Mouse (Mus musculus) hindbrain, embryonic 15.5 days (tissue): ENCODE measurements around the gene Morn2. TPM values are rescaled to one million over a fixed set of nuclear protein-coding genes. Genes with fewer than 3 reads are reported as not detected.
A peak's percentile ranks its signal among the peaks of the same experiment; 100 is the strongest.

Source experiments
- ATAC-seq: fragments of 200-750 bp; cut with Nextera tagmentation; 2 replicates; pipeline ENCODE4 v1.8.0; 2017; ENCODE audit warnings: low read depth, moderate number of reproducible peaks, moderate TSS enrichment; ENCODE audit not compliant: low FRiP score
- H3K27ac ChIP-seq: fragments of 300-500 bp; sonication (generic); replicated peaks from 2 replicates; pipeline ENCODE4 v1.5.1; 2015; ENCODE audit warnings: mild to moderate bottlenecking, inconsistent platforms
- H3K27me3 ChIP-seq: fragments of 300-500 bp; sonication (generic); 2 replicates; pipeline ENCODE4 v1.6.1; 2015; ENCODE audit warnings: control low read depth, inconsistent platforms
- H3K36me3 ChIP-seq: fragments of 300-500 bp; sonication (generic); 2 replicates; pipeline ENCODE4 v1.6.1; 2015; ENCODE audit warnings: control low read depth, inconsistent platforms
- H3K4me1 ChIP-seq: fragments of 300-500 bp; sonication (generic); replicated peaks from 2 replicates; pipeline ENCODE4 v1.6.1; 2015; ENCODE audit warnings: control low read depth, inconsistent platforms
- H3K4me2 ChIP-seq: fragments of 300-500 bp; sonication (generic); 2 replicates; pipeline ENCODE4 v1.6.1; 2015; ENCODE audit warnings: moderate library complexity, mild to moderate bottlenecking, inconsistent platforms
- H3K4me3 ChIP-seq: fragments of 300-500 bp; sonication (generic); 2 replicates; pipeline ENCODE4 v1.5.1; 2015; ENCODE audit warnings: mild to moderate bottlenecking, inconsistent platforms
- H3K9ac ChIP-seq: fragments of 300-500 bp; sonication (generic); 2 replicates; pipeline ENCODE4 v1.6.1; 2015; ENCODE audit warnings: inconsistent platforms
- H3K9me3 ChIP-seq: fragments of 300-500 bp; sonication (generic); 2 replicates; pipeline ENCODE4 v1.6.1; 2016; ENCODE audit warnings: control low read depth, inconsistent platforms
- WGBS: fragments of 180-500 bp; shearing (Covaris S2); methylation state at CpG from one replicate; pipeline ENCODE4 v1.1.7; 2015; 5-methylcytosine and 5-hydroxymethylcytosine counted together
- polyA plus RNA-seq: library from polyadenylated mRNA; unstranded; fragments of >200 nt; fragmentation: Nextera tagmentation; extraction: Ambion mirVana; gene quantifications from 2 replicates; pipeline ENCODE4 v1.2.1, GENCODE M21; 2015

The Morn2 gene
- polyA plus RNA-seq, 1 experiment from 2014 or later = 56.9 TPM

GRCm38 (mm10) chr17:80325456-80325855 is 35.5 kb downstream of the Morn2 start:
- Histone ChIP-seq H3K4me2 (no peak overlapping the region), H3K27ac (no peak overlapping the region), H3K9me3 (no peaks in the 10 kb centered on the region), H3K9ac (no peak overlapping the region), H3K4me1 (no peaks in the 10 kb centered on the region), H3K36me3 (no peaks in the 10 kb centered on the region), H3K4me3 (no peak overlapping the region), H3K27me3 (no peaks in the 10 kb centered on the region)
- ATAC-seq = no peak
- WGBS = 84% methylated on average over 5 of the region's 5 CpGs

GRCm38 (mm10) chr17:80326431-80326830 is 36.4 kb downstream of the Morn2 start:
- Histone ChIP-seq H3K27me3 (no peaks in the 10 kb centered on the region), H3K9ac (no peak overlapping the region), H3K4me2 (no peak overlapping the region), H3K9me3 (no peaks in the 10 kb centered on the region), H3K4me1 (no peaks in the 10 kb centered on the region), H3K36me3 (no peaks in the 10 kb centered on the region), H3K27ac (0 out of 2 replicates have a peak overlapping the region, but pooled peaks have one; percentile 25), H3K4me3 (no peak overlapping the region)
- peak; percentile 66; the same call in 1 of the 2 replicates for ATAC-seq
- 67% methylated on average over 3 of the region's 3 CpGs for WGBS

GRCm38 (mm10) chr17:80332386-80332785 is 42.4 kb downstream of the Morn2 start:
- Histone ChIP-seq H3K27me3 (no peaks in the 10 kb centered on the region), H3K4me2 (no peak overlapping the region), H3K4me3 (no peak overlapping the region), H3K36me3 (no peaks in the 10 kb centered on the region), H3K9ac (no peak overlapping the region), H3K27ac (no peak overlapping the region), H3K4me1 (no peaks in the 10 kb centered on the region), H3K9me3 (no peaks in the 10 kb centered on the region)
- 81% methylated on average over 2 of the region's 2 CpGs for WGBS
- no peak for ATAC-seq

DNA sequence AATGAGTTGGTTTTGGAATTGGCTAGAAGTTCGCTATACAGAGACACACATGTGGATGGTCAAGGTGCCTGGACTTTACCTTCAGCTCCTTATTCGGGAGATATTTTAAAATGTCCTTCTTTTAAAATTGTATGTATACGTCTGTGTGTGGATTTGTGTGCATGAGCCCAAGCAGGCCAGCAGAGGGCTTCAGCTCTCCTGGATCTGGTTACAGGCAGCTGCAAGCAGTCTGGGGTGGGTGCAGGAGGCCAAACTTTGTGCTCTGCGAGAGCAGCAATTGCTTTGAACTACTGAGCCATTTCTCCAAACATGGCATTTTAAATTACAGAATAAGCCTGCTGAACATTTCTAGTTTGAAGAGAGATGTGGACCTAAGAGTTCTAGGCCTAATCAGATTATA is 55.3 kb downstream of the Morn2 start:
- ATAC-seq = no peak
- no peaks in the 10 kb centered on the region for H3K4me1 ChIP-seq
- 81% methylated on average over 4 of the region's 4 CpGs for WGBS
- H3K9ac ChIP-seq = no peak overlapping the region
- H3K4me3 ChIP-seq = no peak overlapping the region
- no peaks in the 10 kb centered on the region for H3K27me3 ChIP-seq
- no peak overlapping the region for H3K4me2 ChIP-seq
- H3K36me3 ChIP-seq = no peaks in the 10 kb centered on the region
- H3K9me3 ChIP-seq = no peaks in the 10 kb centered on the region
- no peak overlapping the region for H3K27ac ChIP-seq

DNA sequence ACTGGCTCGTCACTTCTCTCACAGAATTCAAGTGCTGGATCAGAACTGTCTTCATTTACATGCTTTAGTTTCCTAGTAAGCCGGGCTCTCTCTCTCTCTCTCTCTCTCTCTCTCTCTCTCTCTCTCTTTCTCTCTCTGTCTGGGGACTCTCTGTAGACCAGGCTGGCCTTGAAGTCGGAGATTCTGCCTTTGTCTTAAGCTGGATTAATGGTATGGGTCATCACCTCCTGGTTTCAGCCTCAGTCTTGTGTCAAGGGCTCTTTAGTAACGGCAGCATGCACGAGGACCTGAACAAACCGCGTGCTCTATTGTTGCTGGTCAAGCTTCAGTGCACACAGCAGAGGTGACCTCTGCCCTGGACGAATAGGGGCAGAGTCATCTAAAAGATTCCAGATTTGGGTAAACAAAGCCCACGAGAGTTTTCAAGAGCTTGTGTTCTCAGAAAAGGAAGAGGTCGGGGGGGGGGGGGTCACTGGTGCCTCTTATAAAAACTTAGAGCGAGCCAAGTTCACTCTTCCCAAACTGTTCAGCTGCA is 56.7 kb downstream of the Morn2 start:
- H3K27me3 ChIP-seq = no peaks in the 10 kb centered on the region
- H3K9ac ChIP-seq = no peak overlapping the region
- no peak for ATAC-seq
- no peaks in the 10 kb centered on the region for H3K36me3 ChIP-seq
- H3K9me3 ChIP-seq = no peaks in the 10 kb centered on the region
- H3K27ac ChIP-seq = no peak overlapping the region
- 14% methylated on average over 11 of the region's 11 CpGs for WGBS
- no peak overlapping the region for H3K4me2 ChIP-seq
- H3K4me1 ChIP-seq = no peaks in the 10 kb centered on the region
- no peak overlapping the region for H3K4me3 ChIP-seq

Other genes starting within 250 kb of the Morn2 start
- 58.6 and 62.1 TPM in 2 replicates for gene Hnrnpll, start 227.9 kb upstream of the Morn2 start, polyA plus RNA-seq
- 2.1 and 2.2 TPM in 2 replicates for gene Galm, start 162.7 kb upstream of the Morn2 start, polyA plus RNA-seq
- gene Srsf7, start 82.9 kb upstream of the Morn2 start, polyA plus RNA-seq = 372 and 395 TPM in 2 replicates
- gene Ttc39d, start 82.7 kb upstream of the Morn2 start, polyA plus RNA-seq = 0.08 and 0.29 TPM in 2 replicates
- 17.6 and 23.8 TPM in 2 replicates for gene Gemin6, start 65.8 kb upstream of the Morn2 start, polyA plus RNA-seq
- gene Dhx57, start 273 bp downstream of the Morn2 start, polyA plus RNA-seq = 52.0 and 55.1 TPM in 2 replicates
- 4.7 and 5.0 TPM in 2 replicates for gene Arhgef33, start 17.2 kb downstream of the Morn2 start, polyA plus RNA-seq
- gene Gm10190, start 83.3 kb downstream of the Morn2 start, polyA plus RNA-seq = 3.0 and 3.2 TPM in 2 replicates
- gene Sos1, start 190.2 kb downstream of the Morn2 start, polyA plus RNA-seq = 8.2 and 8.4 TPM in 2 replicates